Mouse (Mus musculus): Measurements from ENCODE around the gene Slc16a8. TPM values are rescaled to one million over a fixed set of nuclear protein-coding genes. Genes with fewer than 3 reads are reported as not detected.
A peak's percentile ranks its signal among the peaks of the same experiment; 100 is the strongest.

The Slc16a8 gene
- polyA plus RNA-seq, 2 experiments = not detected

DNA sequence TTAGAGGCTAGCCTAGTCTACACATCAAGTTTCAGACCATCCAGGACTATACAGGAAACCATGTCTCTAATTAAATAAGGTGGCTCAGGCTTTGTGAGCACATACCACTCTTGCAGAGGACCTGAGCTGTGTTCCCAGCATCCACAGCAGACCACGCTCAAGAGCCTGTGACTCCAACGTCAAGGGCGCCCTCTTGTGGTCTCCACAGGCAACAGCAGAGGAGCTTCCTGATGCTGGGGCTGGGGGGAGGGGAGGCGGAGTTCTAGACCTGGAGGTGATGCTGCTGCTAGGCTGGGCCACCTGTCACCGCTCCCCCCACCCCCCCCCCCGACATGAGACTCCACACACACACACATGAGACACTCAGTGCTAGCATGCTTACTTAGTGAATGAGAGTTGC, 25.6 kb upstream of the Slc16a8 start:
- no peaks in the 10 kb centered on the region for H3K36me3 ChIP-seq (replicated peaks; ENCODE audit: control insufficient read depth, insufficient read depth, low read depth)
- WGBS (ENCODE audit: insufficient replicate concordance) = 30% methylated on average over 6 of the region's 6 CpGs
- H3K4me2 ChIP-seq (ENCODE audit: low read depth) = no peak overlapping the region
- TF ChIP-seq EP300 (IDR thresholded peaks at IDR 0.05; ENCODE audit: low read depth) (no peak), CTCF (IDR thresholded peaks at IDR 0.05; ENCODE audit: low read depth) (peak; percentile 89)
- no peak for ATAC-seq (ENCODE audit: insufficient read depth)
- peaks cover 15 to 17% of the 10 kb centered on the region in 2 experiments for H3K4me1 ChIP-seq (replicated peaks; ENCODE audit: control insufficient read depth in 2 of 2, insufficient read depth in 2 of 2, low read length in 1 of 2)
- H3K27me3 ChIP-seq (ENCODE audit: control insufficient read depth, insufficient read depth, low read length) = no peaks in the 10 kb centered on the region
- H3K9me3 ChIP-seq (ENCODE audit: control insufficient read depth, low read length) = no peaks in the 10 kb centered on the region
- DNase-seq (ENCODE audit: low read depth in 3 of 3, low spot score in 3 of 3) = peak in 1 of 3 experiments; percentile 42
- no peak overlapping the region for H3K27ac ChIP-seq
- no peak overlapping the region for H3K9ac ChIP-seq (replicated peaks)
- H3K4me3 ChIP-seq (ENCODE audit: insufficient read depth in 1 of 2, low read depth in 2 of 2, low read length in 2 of 2) = no peak overlapping the region

DNA sequence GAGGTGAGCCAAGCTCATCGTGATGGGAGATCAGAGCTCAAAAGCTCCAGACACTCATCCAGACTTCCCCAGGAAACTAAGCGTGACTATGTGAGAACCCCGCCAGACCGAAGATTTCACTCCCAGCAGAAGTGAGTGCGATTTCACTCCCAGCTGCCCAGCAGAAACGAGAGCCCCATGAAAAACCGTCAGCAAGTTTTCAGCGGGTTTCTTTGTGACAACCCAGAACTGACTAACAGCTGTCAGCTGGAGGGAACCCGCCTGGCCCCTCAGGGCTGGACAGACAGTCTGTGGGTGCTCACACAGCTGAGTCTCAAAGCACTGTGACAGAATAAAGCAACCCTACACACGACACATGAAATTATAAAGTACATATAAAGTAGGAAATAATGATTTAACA, 23.2 kb upstream of the Slc16a8 start:
- H3K4me3 ChIP-seq (ENCODE audit: insufficient read depth in 1 of 2, low read depth in 2 of 2, low read length in 2 of 2) = no peak overlapping the region

DNA sequence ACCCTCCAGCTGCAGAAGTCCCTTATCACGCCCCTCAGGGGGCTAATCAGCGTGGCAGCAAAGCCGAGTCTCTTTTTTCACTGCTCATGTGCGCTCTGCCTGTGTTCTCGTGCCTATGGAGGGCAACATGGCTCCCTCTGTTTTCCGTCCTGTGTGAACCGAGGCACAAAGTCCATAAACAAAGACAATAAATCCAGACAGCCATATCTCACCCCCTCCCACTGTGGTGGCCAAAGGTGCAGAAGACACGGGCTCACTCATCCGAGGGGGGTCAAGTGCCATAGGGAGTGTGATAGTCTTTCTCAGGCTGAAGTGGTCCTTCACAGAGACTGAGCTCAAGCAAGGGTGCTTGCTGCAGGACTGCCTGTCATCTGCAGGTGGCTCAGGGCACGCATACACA, 18.5 kb upstream of the Slc16a8 start:
- DNase-seq (ENCODE audit: low read depth in 3 of 3, low spot score in 3 of 3) = no peak
- 44% methylated on average over 10 of the region's 10 CpGs for WGBS (ENCODE audit: insufficient replicate concordance)

More for the DNA sequence above, 23.2 kb upstream of the Slc16a8 start:
- Histone ChIP-seq H3K27me3 (ENCODE audit: control insufficient read depth, insufficient read depth, low read length) (no peaks in the 10 kb centered on the region), H3K9me3 (ENCODE audit: control insufficient read depth, low read length) (no peaks in the 10 kb centered on the region), H3K36me3 (replicated peaks; ENCODE audit: control insufficient read depth, insufficient read depth, low read depth) (no peaks in the 10 kb centered on the region), H3K9ac (replicated peaks) (no peak overlapping the region), H3K4me1 (replicated peaks; ENCODE audit: control insufficient read depth in 2 of 2, insufficient read depth in 2 of 2, low read length in 1 of 2) (peaks cover 15 to 17% of the 10 kb centered on the region in 2 experiments), H3K27ac (no peak overlapping the region), H3K4me2 (ENCODE audit: low read depth) (no peak overlapping the region)
- no peak for DNase-seq (ENCODE audit: low read depth in 3 of 3, low spot score in 3 of 3)
- TF ChIP-seq EP300 (IDR thresholded peaks at IDR 0.05; ENCODE audit: low read depth) = no peak
- no peak for TF ChIP-seq CTCF (IDR thresholded peaks at IDR 0.05; ENCODE audit: low read depth)
- no peak for ATAC-seq (ENCODE audit: insufficient read depth)
- WGBS (ENCODE audit: insufficient replicate concordance) = 51% methylated on average over 10 of the region's 10 CpGs

DNA sequence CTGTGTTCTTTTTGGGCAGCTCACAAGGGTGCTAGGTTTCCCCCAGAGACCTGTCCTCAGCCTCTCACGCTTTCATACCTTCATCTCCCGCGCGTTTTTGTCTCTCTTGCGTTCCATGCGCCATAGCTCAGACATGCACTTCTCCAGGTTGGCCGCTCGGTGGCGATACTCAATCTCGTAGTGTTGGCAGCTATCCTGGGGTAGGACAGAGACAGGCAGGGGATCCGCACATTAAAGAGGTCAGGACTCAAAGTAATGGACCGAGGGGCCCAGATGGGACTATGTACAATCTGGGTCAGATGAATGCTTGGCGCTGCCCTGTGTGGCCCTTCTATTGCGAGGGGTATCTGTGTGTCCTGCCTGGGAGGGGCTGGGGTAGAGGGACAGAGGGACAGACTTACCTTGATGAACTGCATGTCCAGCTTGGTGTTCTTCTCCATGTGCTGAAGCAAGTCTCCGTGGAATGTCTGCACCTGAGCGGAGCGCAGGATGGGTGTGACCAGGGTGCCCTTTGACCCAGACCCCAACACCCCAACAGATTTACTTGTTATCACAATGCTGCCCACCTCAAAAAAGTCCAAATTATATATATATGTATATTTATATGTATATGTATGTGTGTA, 16.7 kb upstream of the Slc16a8 start:
- H3K4me3 ChIP-seq (ENCODE audit: insufficient read depth in 1 of 2, low read depth in 2 of 2, low read length in 2 of 2) = no peak overlapping the region
- TF ChIP-seq EP300 (IDR thresholded peaks at IDR 0.05; ENCODE audit: low read depth) (no peak), CTCF (IDR thresholded peaks at IDR 0.05; ENCODE audit: low read depth) (peak; percentile 80)
- ATAC-seq (ENCODE audit: insufficient read depth) (no peak), DNase-seq (ENCODE audit: low read depth in 3 of 3, low spot score in 3 of 3) (peak in 1 of 3 experiments; percentile 36)
- no peak overlapping the region for H3K27ac ChIP-seq
- peak overlapping the region; percentile 69 for H3K4me2 ChIP-seq (ENCODE audit: low read depth)
- H3K9me3 ChIP-seq (ENCODE audit: control insufficient read depth, low read length) = no peaks in the 10 kb centered on the region
- no peaks in the 10 kb centered on the region for H3K27me3 ChIP-seq (ENCODE audit: control insufficient read depth, insufficient read depth, low read length)
- WGBS (ENCODE audit: insufficient replicate concordance) = 16% methylated on average over 17 of the region's 17 CpGs
- no peak overlapping the region for H3K9ac ChIP-seq (replicated peaks)
- H3K4me1 ChIP-seq (replicated peaks; ENCODE audit: control insufficient read depth in 2 of 2, insufficient read depth in 2 of 2, low read length in 1 of 2) = peaks cover 0 to 2% of the 10 kb centered on the region in 2 experiments; a peak in 1 of 4 replicates
- H3K36me3 ChIP-seq (replicated peaks; ENCODE audit: control insufficient read depth, insufficient read depth, low read depth) = no peaks in the 10 kb centered on the region

More for the DNA sequence above, 18.5 kb upstream of the Slc16a8 start:
- Histone ChIP-seq H3K4me2 (ENCODE audit: low read depth) (no peak overlapping the region), H3K36me3 (replicated peaks; ENCODE audit: control insufficient read depth, insufficient read depth, low read depth) (no peaks in the 10 kb centered on the region), H3K9me3 (ENCODE audit: control insufficient read depth, low read length) (no peaks in the 10 kb centered on the region), H3K27ac (no peak overlapping the region), H3K27me3 (ENCODE audit: control insufficient read depth, insufficient read depth, low read length) (no peaks in the 10 kb centered on the region), H3K4me1 (replicated peaks; ENCODE audit: control insufficient read depth in 2 of 2, insufficient read depth in 2 of 2, low read length in 1 of 2) (peaks cover 0 to 2% of the 10 kb centered on the region in 2 experiments; a peak in 1 of 4 replicates), H3K4me3 (ENCODE audit: insufficient read depth in 1 of 2, low read depth in 2 of 2, low read length in 2 of 2) (no peak overlapping the region), H3K9ac (replicated peaks) (no peak overlapping the region)
- no peak for ATAC-seq (ENCODE audit: insufficient read depth)
- no peak for TF ChIP-seq CTCF (IDR thresholded peaks at IDR 0.05; ENCODE audit: low read depth)
- TF ChIP-seq EP300 (IDR thresholded peaks at IDR 0.05; ENCODE audit: low read depth) = no peak

DNA sequence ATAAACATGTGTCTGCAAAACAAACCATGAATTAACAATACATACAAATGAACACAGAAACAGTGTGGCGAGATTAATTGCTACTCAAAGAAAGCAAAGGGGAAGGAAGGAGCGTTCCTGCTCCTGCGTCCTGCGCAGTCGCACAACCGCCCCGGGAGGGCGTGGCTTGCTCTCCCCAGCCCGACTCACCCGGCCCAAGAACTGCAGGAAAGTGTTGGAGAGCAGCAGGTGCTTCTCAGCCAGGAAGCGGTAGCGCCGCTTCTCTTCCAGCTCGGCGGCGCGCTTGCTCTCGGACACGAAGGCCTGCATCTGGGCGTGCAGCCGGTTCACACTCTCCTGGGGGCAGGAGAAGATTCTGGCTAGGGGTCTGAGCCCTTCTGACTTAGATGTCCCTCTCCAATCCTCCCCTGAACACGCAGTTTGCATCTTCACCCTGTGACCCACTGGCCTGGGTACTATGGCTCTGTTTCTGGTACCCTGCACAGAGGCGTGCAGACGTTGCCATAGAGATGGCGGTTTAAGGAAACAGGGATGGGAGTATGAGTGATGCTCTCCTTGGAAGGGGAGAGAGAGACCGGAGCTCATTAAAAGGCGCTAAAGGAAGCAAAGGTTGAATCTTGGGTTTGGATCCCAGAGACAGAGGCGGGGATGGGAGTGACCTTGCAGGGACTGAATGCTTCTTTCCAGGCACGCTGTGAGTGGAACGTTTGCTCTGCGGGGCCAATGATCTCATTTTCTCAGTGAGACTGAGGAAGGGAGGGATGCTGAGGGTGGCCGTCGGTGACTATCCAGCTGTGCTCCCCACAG, 16.0 kb upstream of the Slc16a8 start:
- 3% methylated on average over 33 of the region's 33 CpGs for WGBS (ENCODE audit: insufficient replicate concordance)
- Histone ChIP-seq H3K27ac (no peak overlapping the region), H3K9me3 (ENCODE audit: control insufficient read depth, low read length) (no peaks in the 10 kb centered on the region), H3K36me3 (replicated peaks; ENCODE audit: control insufficient read depth, insufficient read depth, low read depth) (no peaks in the 10 kb centered on the region), H3K4me1 (replicated peaks; ENCODE audit: control insufficient read depth in 2 of 2, insufficient read depth in 2 of 2, low read length in 1 of 2) (peaks cover 0 to 2% of the 10 kb centered on the region in 2 experiments; a peak in 1 of 4 replicates), H3K4me3 (ENCODE audit: insufficient read depth in 1 of 2, low read depth in 2 of 2, low read length in 2 of 2) (peak overlapping the region; percentile 15 to 37), H3K9ac (replicated peaks) (no peak overlapping the region; the same call in 1 of the 2 replicates), H3K4me2 (ENCODE audit: low read depth) (peak overlapping the region; percentile 69), H3K27me3 (ENCODE audit: control insufficient read depth, insufficient read depth, low read length) (no peaks in the 10 kb centered on the region)
- ATAC-seq (ENCODE audit: insufficient read depth) = 0 out of 2 replicates have a peak, but pooled peaks have one; percentile 48
- peak; percentile 30 to 45 (median 33) for DNase-seq (ENCODE audit: low read depth in 3 of 3, low spot score in 3 of 3)
- no peak for TF ChIP-seq EP300 (IDR thresholded peaks at IDR 0.05; ENCODE audit: low read depth)
